Mouse (Mus musculus) small intestine, adult 2 months (tissue): ENCODE data around the gene Dlg2. TPM values are rescaled to one million over a fixed set of nuclear protein-coding genes. Genes with fewer than 3 reads are reported as not detected.

Experiments used
- H3K27ac ChIP-seq: fragments of 200-500 bp; 2 replicates; pipeline ENCODE4 v1.5.1; 2012; ENCODE audit warnings: low read depth, low read length, control low read depth, inconsistent platforms; ENCODE audit not compliant: insufficient read depth
- H3K27me3 ChIP-seq: fragments of 200-500 bp; 2 replicates; pipeline ENCODE4 v1.6.1; 2012; ENCODE audit warnings: mild to moderate bottlenecking, moderate library complexity, low read length, inconsistent platforms; ENCODE audit not compliant: control insufficient read depth, insufficient read depth
- H3K36me3 ChIP-seq: fragments of 200-500 bp; 2 replicates; pipeline ENCODE4 v1.6.1; 2012; ENCODE audit warnings: mild to moderate bottlenecking, low read length, control low read depth, inconsistent platforms; ENCODE audit not compliant: control insufficient read depth, insufficient read depth
- H3K4me1 ChIP-seq: fragments of 200-500 bp; 2 replicates; pipeline ENCODE4 v1.6.1; 2012; ENCODE audit warnings: low read length, inconsistent platforms, mixed read lengths; ENCODE audit not compliant: control insufficient read depth, insufficient read depth, insufficient read length
- H3K4me3 ChIP-seq: fragments of 200-500 bp; 2 replicates; pipeline ENCODE4 v1.5.1; 2012; ENCODE audit warnings: low read depth, mild to moderate bottlenecking, control low read depth, inconsistent platforms, low read length, moderate library complexity
- CTCF ChIP-seq: fragments of 200-500 bp; IDR thresholded peaks from 2 replicates; pipeline ENCODE4 v1.5.1; 2012; ENCODE audit warnings: low read depth, mild to moderate bottlenecking, control low read depth, inconsistent platforms, low read length, moderate library complexity, mixed read lengths; ENCODE audit not compliant: insufficient replicate concordance, insufficient read length; ENCODE audit errors: extremely low read depth
- POLR2A ChIP-seq: fragments of 200-500 bp; IDR thresholded peaks from 2 replicates; pipeline ENCODE4 v1.6.1; 2012; ENCODE audit warnings: low read depth, mild to moderate bottlenecking, control low read depth, inconsistent platforms, low read length, moderate library complexity
- WGBS: fragments of 180-500 bp; shearing (Covaris S2); methylation state at CpG from one replicate; pipeline ENCODE4 v1.1.7; 2018; 5-methylcytosine and 5-hydroxymethylcytosine counted together
- polyA plus RNA-seq: library from polyadenylated mRNA; depleted of rRNA; stranded (reverse); fragments of >200 nt; gene quantifications from 2 replicates; pipeline ENCODE4 v1.2.3, GENCODE M21; 2012

The Dlg2 gene
- polyA plus RNA-seq, 1 experiment = 0.38 TPM

GRCm38 (mm10) chr7:90539481-90540402, 63.3 kb downstream of the Dlg2 start:
- Histone ChIP-seq H3K27ac (no peak overlapping the region), H3K27me3 (no peaks in the 10 kb centered on the region), H3K36me3 (no peaks in the 10 kb centered on the region), H3K4me3 (no peak overlapping the region), H3K4me1 (no peaks in the 10 kb centered on the region)
- 76% methylated on average over 9 of the region's 9 CpGs for WGBS
- no peak for TF ChIP-seq POLR2A
- TF ChIP-seq CTCF = no peak

DNA sequence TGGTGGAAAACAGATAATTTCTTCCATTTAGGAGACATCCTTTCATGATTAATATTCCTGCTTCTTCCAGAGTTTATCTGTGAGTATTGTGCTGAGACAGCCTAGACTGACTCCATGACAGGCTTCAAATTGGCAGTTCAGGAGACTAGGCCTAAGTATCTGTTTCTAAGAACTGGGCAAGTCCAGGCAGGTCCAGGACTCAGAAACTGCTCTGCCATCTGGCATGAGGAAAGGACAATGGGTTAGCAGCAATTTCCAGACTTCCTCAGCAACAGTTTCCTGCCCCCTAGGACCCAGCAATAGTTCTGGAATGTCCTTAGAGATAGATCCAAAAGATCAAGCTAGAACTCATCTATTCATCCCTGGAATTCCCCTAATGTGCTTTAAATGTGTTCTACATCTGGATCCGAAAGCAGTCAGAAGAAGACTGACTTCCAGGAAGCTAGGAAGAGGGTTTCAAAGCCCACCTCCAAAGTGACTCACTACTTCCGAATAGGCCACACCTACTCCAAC, 64.4 kb downstream of the Dlg2 start:
- no peaks in the 10 kb centered on the region for H3K4me1 ChIP-seq
- no peaks in the 10 kb centered on the region for H3K36me3 ChIP-seq
- WGBS = 75% methylated on average over 2 of the region's 2 CpGs
- no peak for TF ChIP-seq CTCF
- TF ChIP-seq POLR2A = no peak
- no peaks in the 10 kb centered on the region for H3K27me3 ChIP-seq
- H3K27ac ChIP-seq = no peak overlapping the region
- no peak overlapping the region for H3K4me3 ChIP-seq

DNA sequence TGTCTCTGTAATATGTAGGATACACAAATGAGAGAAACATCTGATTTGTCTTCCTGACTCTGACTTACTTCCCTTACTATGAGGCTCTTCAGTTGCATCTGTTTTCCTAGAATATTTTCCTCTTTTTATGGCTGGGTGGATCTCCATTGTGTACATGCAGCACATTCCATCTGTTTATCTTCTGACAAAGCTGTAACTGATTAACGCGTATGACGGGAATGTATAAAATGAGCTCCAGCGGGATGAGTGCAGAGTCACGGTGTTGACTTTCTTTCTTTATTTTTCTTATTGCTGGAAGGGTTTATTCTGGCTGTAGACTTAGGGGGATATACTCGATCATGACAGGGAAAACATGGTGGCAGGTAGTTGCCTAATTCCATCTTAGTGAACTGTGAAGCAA, 76.9 kb downstream of the Dlg2 start:
- H3K4me3 ChIP-seq = no peak overlapping the region
- H3K36me3 ChIP-seq = no peaks in the 10 kb centered on the region
- no peaks in the 10 kb centered on the region for H3K4me1 ChIP-seq
- H3K27ac ChIP-seq = no peak overlapping the region
- H3K27me3 ChIP-seq = no peaks in the 10 kb centered on the region
- 25% methylated on average over 6 of the region's 6 CpGs for WGBS
- TF ChIP-seq CTCF (no peak), POLR2A (no peak)

DNA sequence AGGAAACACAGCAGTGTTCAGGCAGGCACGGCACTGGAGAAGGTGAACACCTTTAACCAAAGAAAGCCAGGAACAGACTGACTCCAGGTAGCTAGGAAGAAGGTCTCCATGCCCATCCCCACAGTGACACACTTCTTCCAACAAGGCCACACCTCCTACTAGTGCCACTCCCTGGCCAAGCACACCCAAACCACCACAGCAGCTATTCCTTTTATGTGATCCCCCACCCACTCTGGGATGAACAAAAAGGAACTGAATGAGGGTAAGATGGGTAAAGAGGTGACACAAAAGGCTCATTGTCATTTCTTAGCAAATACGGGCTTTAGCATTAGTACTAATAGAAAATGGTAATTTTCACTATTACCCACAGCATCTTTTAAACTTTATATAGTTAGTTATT, 77.9 kb downstream of the Dlg2 start:
- WGBS = 75% methylated on average over 2 of the region's 2 CpGs
- H3K36me3 ChIP-seq = no peaks in the 10 kb centered on the region
- no peak for TF ChIP-seq CTCF
- TF ChIP-seq POLR2A = no peak

DNA sequence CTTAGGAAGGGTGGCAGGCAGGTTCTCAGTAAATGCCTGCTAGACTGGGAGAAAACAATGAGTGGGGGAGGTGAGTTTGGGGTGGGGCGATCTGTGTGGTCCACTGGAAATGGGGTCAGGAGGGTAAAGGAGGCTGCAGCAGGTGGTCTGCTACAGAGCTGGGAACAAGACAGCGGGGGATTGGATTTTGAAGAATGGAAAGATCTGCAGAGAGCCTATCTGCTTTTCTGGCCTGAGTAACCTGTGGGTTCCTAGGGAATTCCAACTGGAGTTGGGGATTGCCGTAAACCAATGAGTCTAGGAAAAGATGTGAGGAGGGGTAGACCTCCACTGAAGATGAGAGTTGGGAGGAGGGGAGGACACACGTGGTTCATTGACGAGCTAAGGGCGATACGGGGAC, 92.7 kb downstream of the Dlg2 start:
- H3K36me3 ChIP-seq = no peaks in the 10 kb centered on the region
- H3K27ac ChIP-seq = no peak overlapping the region
- no peak for TF ChIP-seq CTCF
- TF ChIP-seq POLR2A = no peak
- H3K4me1 ChIP-seq = no peaks in the 10 kb centered on the region
- H3K27me3 ChIP-seq = no peaks in the 10 kb centered on the region
- no peak overlapping the region for H3K4me3 ChIP-seq
- WGBS = 60% methylated on average over 7 of the region's 7 CpGs

More for the DNA sequence above, 77.9 kb downstream of the Dlg2 start:
- no peak overlapping the region for H3K4me3 ChIP-seq
- H3K27ac ChIP-seq = no peak overlapping the region
- no peaks in the 10 kb centered on the region for H3K4me1 ChIP-seq
- no peaks in the 10 kb centered on the region for H3K27me3 ChIP-seq

- no peak overlapping the region for H3K27ac ChIP-seq
- TF ChIP-seq POLR2A (no peak), CTCF (no peak)
These were observed 111.3 kb downstream of the Dlg2 start for GRCm38 (mm10) chr7:90587795-90588194.

GRCm38 (mm10) chr7:90588318-90588717, 111.8 kb downstream of the Dlg2 start:
- H3K36me3 ChIP-seq = no peaks in the 10 kb centered on the region
- 67% methylated on average over 1 of the region's 1 CpGs for WGBS

More at GRCm38 (mm10) chr7:90587795-90588194, 111.3 kb downstream of the Dlg2 start:
- 44% methylated on average over 2 of the region's 2 CpGs for WGBS
- Histone ChIP-seq H3K36me3 (no peaks in the 10 kb centered on the region), H3K27me3 (no peaks in the 10 kb centered on the region), H3K4me1 (no peaks in the 10 kb centered on the region), H3K4me3 (no peak overlapping the region)

More at GRCm38 (mm10) chr7:90588318-90588717, 111.8 kb downstream of the Dlg2 start:
- TF ChIP-seq CTCF (no peak), POLR2A (no peak)
- H3K4me3 ChIP-seq = no peak overlapping the region
- no peaks in the 10 kb centered on the region for H3K27me3 ChIP-seq
- no peak overlapping the region for H3K27ac ChIP-seq
- no peaks in the 10 kb centered on the region for H3K4me1 ChIP-seq
